Mouse (Mus musculus) limb, embryonic 13.5 days (tissue): ENCODE results near the gene Aarsd1. TPM values are rescaled to one million over a fixed set of nuclear protein-coding genes. Genes with fewer than 3 reads are reported as not detected.
"Not testable (repeated sequence)": the region's sequence is repeated elsewhere in the genome, so short reads cannot be mapped to it uniquely, and the experiment has no call there.

ENCODE experiments used
- ATAC-seq: fragments of 200-750 bp; cut with Nextera tagmentation; 2 replicates; pipeline ENCODE4 v1.8.0; 2017; ENCODE audit warnings: low read depth, moderate number of reproducible peaks, moderate TSS enrichment; ENCODE audit not compliant: low FRiP score
- H3K27ac ChIP-seq: fragments of 300-500 bp; sonication (generic); 2 replicates; pipeline ENCODE4 v1.5.1; 2015; ENCODE audit warnings: inconsistent platforms, mild to moderate bottlenecking, moderate library complexity
- H3K27me3 ChIP-seq: fragments of 300-500 bp; sonication (generic); 2 replicates; pipeline ENCODE4 v1.6.1; 2015; ENCODE audit warnings: mild to moderate bottlenecking, inconsistent platforms
- H3K36me3 ChIP-seq: fragments of 300-500 bp; sonication (generic); 2 replicates; pipeline ENCODE4 v1.6.1; 2015; ENCODE audit warnings: inconsistent platforms, mild to moderate bottlenecking, moderate library complexity
- H3K4me1 ChIP-seq: fragments of 300-500 bp; sonication (generic); 2 replicates; pipeline ENCODE4 v1.6.1; 2015; ENCODE audit warnings: inconsistent platforms
- H3K4me2 ChIP-seq: fragments of 300-500 bp; sonication (generic); replicated peaks from 2 replicates; pipeline ENCODE4 v1.6.1; 2015; ENCODE audit warnings: inconsistent platforms, mild to moderate bottlenecking, moderate library complexity
- H3K4me3 ChIP-seq: fragments of 300-500 bp; sonication (generic); 2 replicates; pipeline ENCODE4 v1.5.1; 2015; ENCODE audit warnings: moderate library complexity, mild to moderate bottlenecking, inconsistent platforms
- H3K9ac ChIP-seq: fragments of 300-500 bp; sonication (generic); 2 replicates; pipeline ENCODE4 v1.6.1; 2015; ENCODE audit warnings: mild to moderate bottlenecking, inconsistent platforms
- H3K9me3 ChIP-seq: fragments of 300-500 bp; sonication (generic); 2 replicates; pipeline ENCODE4 v1.6.1; 2016; ENCODE audit warnings: inconsistent platforms
- WGBS: fragments of 180-500 bp; shearing (Covaris S2); methylation state at CpG from one replicate; pipeline ENCODE4 v1.1.7; 2015; 5-methylcytosine and 5-hydroxymethylcytosine counted together
- polyA plus RNA-seq: library from polyadenylated mRNA; unstranded; fragments of >200 nt; fragmentation: Nextera tagmentation; extraction: Ambion mirVana; gene quantifications from 2 replicates; pipeline ENCODE4 v1.2.1, GENCODE M21; 2015

The Aarsd1 gene
- polyA plus RNA-seq, result 79.5 and 84.5 TPM in 2 replicates

GRCm38 (mm10) chr11:101417101-101417855, at the start of gene Aarsd1:
Aarsd1 (minus strand) TSS chr11:101417615.
- Histone ChIP-seq H3K9me3 (no peaks in the 10 kb centered on the region), H3K9ac (peak within 1 kb of the TSS; percentile 89), H3K4me3 (peak within 1 kb of the TSS; percentile 81), H3K27me3 (no peaks in the 10 kb centered on the region), H3K4me1 (peaks cover 7% of the 10 kb centered on the region), H3K27ac (peak within 1 kb of the TSS; percentile 79), H3K4me2 (peak within 1 kb of the TSS; percentile 87), H3K36me3 (peaks cover 16% of the 10 kb centered on the region)
- ATAC-seq, result peak; percentile 85
- WGBS, result under 1% methylated on average over 45 of the region's 45 CpGs

GRCm38 (mm10) chr11:101466552-101466950, 49.1 kb upstream of the Aarsd1 start:
- ATAC-seq, H3K9me3 ChIP-seq, H3K27ac ChIP-seq, H3K9ac ChIP-seq, H3K27me3 ChIP-seq: not testable (repeated sequence)
- Histone ChIP-seq H3K4me1 (peaks cover 44% of the 10 kb centered on the region), H3K4me2 (peak overlapping the region; percentile 85), H3K36me3 (peaks cover 16% of the 10 kb centered on the region), H3K4me3 (peak overlapping the region; percentile 85)
- whole genome bisulfite sequencing, result 54% methylated on average over 5 of the region's 5 CpGs

- H3K27ac ChIP-seq, result peak within 1 kb of the TSS; percentile 73; the same call in 1 of the 2 replicates
- H3K4me3 ChIP-seq, result peak within 1 kb of the TSS; percentile 85
- H3K36me3 ChIP-seq, result peaks cover 20% of the 10 kb centered on the region
- H3K4me1 ChIP-seq, result peaks cover 44% of the 10 kb centered on the region
- ATAC-seq, result peak; percentile 55
- no peaks in the 10 kb centered on the region for H3K9me3 ChIP-seq
- 1% methylated on average over 60 of the region's 60 CpGs for WGBS
- H3K27me3 ChIP-seq, result peaks cover 3% of the 10 kb centered on the region; the same call in 1 of the 2 replicates
- peak within 1 kb of the TSS; percentile 66 for H3K9ac ChIP-seq
- H3K4me2 ChIP-seq, result peak within 1 kb of the TSS; percentile 93
Measured at GRCm38 (mm10) chr11:101465869-101466551, 48.6 kb upstream of the Aarsd1 start, which contains the start of gene Vat1. Vat1 (minus strand) TSS chr11:101466230.

GRCm38 (mm10) chr11:101465101-101465868, 47.9 kb upstream of the Aarsd1 start:
- WGBS, result under 1% methylated on average over 51 of the region's 51 CpGs
- H3K36me3 ChIP-seq, result peaks cover 26% of the 10 kb centered on the region
- peaks cover 44% of the 10 kb centered on the region for H3K4me1 ChIP-seq
- ATAC-seq, result peak; percentile 34
- H3K27ac ChIP-seq, result peak overlapping the region; percentile 73; the same call in 1 of the 2 replicates
- no peaks in the 10 kb centered on the region for H3K9me3 ChIP-seq
- H3K27me3 ChIP-seq, result peaks cover 3% of the 10 kb centered on the region; the same call in 1 of the 2 replicates
- H3K4me3 ChIP-seq, result peak overlapping the region; percentile 85
- H3K4me2 ChIP-seq, result peak overlapping the region; percentile 85
- H3K9ac ChIP-seq, result peak overlapping the region; percentile 66

- ATAC-seq, result no peak
- peaks cover 34% of the 10 kb centered on the region for H3K36me3 ChIP-seq
- H3K9ac ChIP-seq, result peak within 1 kb of the TSS; percentile 66
- H3K4me2 ChIP-seq, result peak within 1 kb of the TSS; percentile 85
- peaks cover 44% of the 10 kb centered on the region for H3K4me1 ChIP-seq
- peak within 1 kb of the TSS; percentile 73; the same call in 1 of the 2 replicates for H3K27ac ChIP-seq
- peak within 1 kb of the TSS; percentile 85 for H3K4me3 ChIP-seq
- WGBS, result 6% methylated on average over 12 of the region's 12 CpGs
- H3K9me3 ChIP-seq, result no peaks in the 10 kb centered on the region
- no peaks in the 10 kb centered on the region for H3K27me3 ChIP-seq
Measured at GRCm38 (mm10) chr11:101464211-101465100, 47.0 kb upstream of the Aarsd1 start, which contains the start of gene Rnd2. Rnd2 (plus strand) TSS chr11:101464999.

GRCm38 (mm10) chr11:101462583-101463440, 45.4 kb upstream of the Aarsd1 start:
- Histone ChIP-seq H3K9ac (no peak overlapping the region), H3K4me1 (peaks cover 35% of the 10 kb centered on the region), H3K27ac (no peak overlapping the region), H3K4me2 (no peak overlapping the region), H3K4me3 (no peak overlapping the region), H3K36me3 (peaks cover 49% of the 10 kb centered on the region), H3K27me3 (no peaks in the 10 kb centered on the region), H3K9me3 (no peaks in the 10 kb centered on the region)
- 38% methylated on average over 13 of the region's 13 CpGs for WGBS
- ATAC-seq, result no peak

- peaks cover 29% of the 10 kb centered on the region for H3K4me1 ChIP-seq
- 84% methylated on average over 14 of the region's 14 CpGs for WGBS
- peaks cover 51% of the 10 kb centered on the region for H3K36me3 ChIP-seq
Measured at GRCm38 (mm10) chr11:101462141-101462540, 44.7 kb upstream of the Aarsd1 start.

GRCm38 (mm10) chr11:101460321-101460720, 42.9 kb upstream of the Aarsd1 start:
- Histone ChIP-seq H3K4me2 (no peak overlapping the region), H3K27me3 (no peaks in the 10 kb centered on the region), H3K4me1 (peaks cover 28% of the 10 kb centered on the region), H3K4me3 (no peak overlapping the region), H3K9ac (no peak overlapping the region), H3K9me3 (no peaks in the 10 kb centered on the region), H3K27ac (no peak overlapping the region), H3K36me3 (peaks cover 51% of the 10 kb centered on the region)
- 84% methylated on average over 15 of the region's 15 CpGs for WGBS
- no peak for ATAC-seq

More at GRCm38 (mm10) chr11:101462141-101462540, 44.7 kb upstream of the Aarsd1 start:
- H3K9me3 ChIP-seq, result no peaks in the 10 kb centered on the region
- no peaks in the 10 kb centered on the region for H3K27me3 ChIP-seq
- no peak overlapping the region for H3K27ac ChIP-seq
- H3K9ac ChIP-seq, result no peak overlapping the region
- H3K4me2 ChIP-seq, result no peak overlapping the region
- ATAC-seq, result no peak
- no peak overlapping the region for H3K4me3 ChIP-seq

- H3K4me3 ChIP-seq, result no peak overlapping the region
- no peaks in the 10 kb centered on the region for H3K9me3 ChIP-seq
- 45% methylated on average over 6 of the region's 6 CpGs for WGBS
- no peak overlapping the region for H3K9ac ChIP-seq
- H3K4me2 ChIP-seq, result no peak overlapping the region
- H3K27ac ChIP-seq, result no peak overlapping the region
- H3K36me3 ChIP-seq, result peaks cover 51% of the 10 kb centered on the region
- peaks cover 30% of the 10 kb centered on the region for H3K4me1 ChIP-seq
- no peak for ATAC-seq
- H3K27me3 ChIP-seq, result no peaks in the 10 kb centered on the region
Measured at GRCm38 (mm10) chr11:101459716-101460115, 42.3 kb upstream of the Aarsd1 start.

GRCm38 (mm10) chr11:101458217-101458616, 40.8 kb upstream of the Aarsd1 start:
- no peak overlapping the region for H3K9ac ChIP-seq
- WGBS, result 83% methylated on average over 12 of the region's 12 CpGs
- peaks cover 51% of the 10 kb centered on the region for H3K36me3 ChIP-seq
- no peak for ATAC-seq
- H3K4me2 ChIP-seq, result no peak overlapping the region
- H3K4me1 ChIP-seq, result peaks cover 20% of the 10 kb centered on the region
- H3K27ac ChIP-seq, result no peak overlapping the region
- H3K27me3 ChIP-seq, result no peaks in the 10 kb centered on the region
- no peaks in the 10 kb centered on the region for H3K9me3 ChIP-seq
- H3K4me3 ChIP-seq, result no peak overlapping the region
